Mouse (Mus musculus): Measurements from ENCODE around the gene Fbxw5. TPM values are rescaled to one million over a fixed set of nuclear protein-coding genes. Genes with fewer than 3 reads are reported as not detected.
"Not testable (repeated sequence)": the region's sequence is repeated elsewhere in the genome, so short reads cannot be mapped to it uniquely, and the experiment has no call there.

The Fbxw5 gene
- polyA plus RNA-seq, 1 experiment = 47.3 TPM

DNA sequence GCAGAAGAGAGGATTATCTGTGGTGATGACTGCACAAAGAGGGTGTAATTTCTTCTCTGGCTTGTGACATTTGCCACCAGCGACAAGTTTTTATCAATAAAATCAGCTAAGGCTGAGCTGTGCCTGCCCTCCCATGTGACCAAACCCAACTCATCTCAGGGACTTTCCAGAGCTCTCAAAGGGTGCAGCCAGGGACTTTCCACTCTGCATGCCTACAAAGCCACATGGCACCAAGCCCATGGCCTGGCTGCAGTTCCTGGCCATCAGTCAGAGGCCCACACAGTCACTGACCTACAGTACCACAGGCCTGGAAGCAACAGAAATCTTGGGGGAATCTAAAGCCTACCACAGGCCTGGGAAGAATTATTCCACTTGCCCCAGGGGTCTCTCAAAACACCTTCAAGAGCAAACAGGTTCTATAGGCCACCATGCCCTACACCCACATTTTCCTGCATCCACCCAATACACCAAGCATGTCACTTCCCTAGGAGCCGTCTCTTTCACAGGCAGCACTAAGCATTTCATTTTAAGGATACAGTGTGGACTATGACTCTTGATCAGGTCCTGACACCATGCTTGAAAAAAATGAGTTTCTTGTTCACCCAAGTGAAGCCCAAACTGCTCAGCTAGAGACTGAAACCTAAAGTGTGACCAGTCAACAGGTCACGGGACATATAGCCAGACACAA is 33.8 kb downstream of the Fbxw5 start:
- peaks cover 12% of the 10 kb centered on the region for H3K4me1 ChIP-seq (ENCODE audit: control insufficient read depth, insufficient read depth, insufficient read length, low read length)
- H3K4me3 ChIP-seq (ENCODE audit: insufficient read depth, low read depth, low read length) = no peak overlapping the region
- peak overlapping the region; percentile 64 for H3K27ac ChIP-seq (replicated peaks; ENCODE audit: low read depth, low read length)

DNA sequence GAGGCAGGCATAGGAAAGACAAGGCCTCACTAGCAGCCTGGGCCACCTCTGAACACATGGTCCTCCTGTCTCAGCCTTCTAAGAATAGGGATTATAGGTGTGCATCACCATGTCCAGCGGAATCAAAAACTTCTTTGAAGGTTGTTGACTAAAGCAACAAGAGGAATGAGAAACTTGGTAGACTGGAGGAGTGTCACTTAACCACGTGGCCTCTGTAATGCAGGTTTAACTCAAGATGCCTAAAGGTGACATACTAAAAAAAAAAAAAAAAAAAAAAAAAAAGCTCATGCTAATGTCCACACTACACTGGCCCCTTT is 34.3 kb downstream of the Fbxw5 start:
- Histone ChIP-seq H3K4me1 (ENCODE audit: control insufficient read depth, insufficient read depth, insufficient read length, low read length) (peaks cover 12% of the 10 kb centered on the region), H3K27ac (replicated peaks; ENCODE audit: low read depth, low read length) (peak overlapping the region; percentile 64), H3K4me3 (ENCODE audit: insufficient read depth, low read depth, low read length) (no peak overlapping the region)

DNA sequence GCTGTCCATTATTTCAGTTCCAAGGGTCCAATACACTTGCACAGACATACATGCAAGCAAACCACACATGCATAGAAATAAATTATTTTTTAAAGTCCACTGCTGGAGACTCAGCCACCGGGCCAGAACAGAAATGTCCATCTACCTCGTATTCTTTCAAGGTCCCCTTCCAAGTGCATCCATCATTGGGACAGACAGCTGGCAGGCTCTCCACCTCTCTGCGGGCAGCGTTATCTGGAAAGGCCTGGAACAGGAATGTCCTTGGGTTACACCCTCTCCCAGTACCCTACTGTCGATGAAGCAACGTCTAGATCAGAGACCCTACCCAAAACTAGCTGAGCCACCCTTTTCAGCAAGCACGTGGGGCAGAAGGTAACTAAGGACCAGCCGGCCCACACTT is 36.0 kb downstream of the Fbxw5 start:
- Histone ChIP-seq H3K4me3 (ENCODE audit: insufficient read depth, low read depth, low read length) (no peak overlapping the region), H3K4me1 (ENCODE audit: control insufficient read depth, insufficient read depth, insufficient read length, low read length) (peaks cover 18% of the 10 kb centered on the region), H3K27ac (replicated peaks; ENCODE audit: low read depth, low read length) (peak overlapping the region; percentile 66; the same call in 1 of the 2 replicates)

DNA sequence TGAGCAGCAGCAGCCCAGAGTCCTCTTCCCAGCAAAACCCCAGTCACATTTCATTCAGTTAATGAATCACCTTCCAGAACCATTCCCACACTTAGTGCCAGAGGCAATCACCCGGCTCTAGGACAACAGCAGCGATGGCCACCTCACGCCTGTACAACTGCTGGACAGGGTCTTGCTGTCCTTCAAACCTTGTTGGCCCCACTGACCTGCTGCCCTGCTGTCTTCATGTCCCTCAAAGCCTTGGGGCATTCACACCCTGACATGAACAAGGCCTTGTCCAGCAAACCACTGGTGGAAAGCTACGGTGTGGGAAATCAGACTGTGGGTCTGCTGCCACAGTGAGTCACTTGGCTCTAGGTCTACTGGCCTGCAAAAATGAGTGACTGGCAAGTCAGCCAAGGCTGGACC is 40.0 kb downstream of the Fbxw5 start:
- peaks cover 23% of the 10 kb centered on the region for H3K4me1 ChIP-seq (ENCODE audit: control insufficient read depth, insufficient read depth, insufficient read length, low read length)
- no peak overlapping the region for H3K4me3 ChIP-seq (ENCODE audit: insufficient read depth, low read depth, low read length)
- H3K27ac ChIP-seq (replicated peaks; ENCODE audit: low read depth, low read length) = peak overlapping the region; percentile 6; the same call in 1 of the 2 replicates

DNA sequence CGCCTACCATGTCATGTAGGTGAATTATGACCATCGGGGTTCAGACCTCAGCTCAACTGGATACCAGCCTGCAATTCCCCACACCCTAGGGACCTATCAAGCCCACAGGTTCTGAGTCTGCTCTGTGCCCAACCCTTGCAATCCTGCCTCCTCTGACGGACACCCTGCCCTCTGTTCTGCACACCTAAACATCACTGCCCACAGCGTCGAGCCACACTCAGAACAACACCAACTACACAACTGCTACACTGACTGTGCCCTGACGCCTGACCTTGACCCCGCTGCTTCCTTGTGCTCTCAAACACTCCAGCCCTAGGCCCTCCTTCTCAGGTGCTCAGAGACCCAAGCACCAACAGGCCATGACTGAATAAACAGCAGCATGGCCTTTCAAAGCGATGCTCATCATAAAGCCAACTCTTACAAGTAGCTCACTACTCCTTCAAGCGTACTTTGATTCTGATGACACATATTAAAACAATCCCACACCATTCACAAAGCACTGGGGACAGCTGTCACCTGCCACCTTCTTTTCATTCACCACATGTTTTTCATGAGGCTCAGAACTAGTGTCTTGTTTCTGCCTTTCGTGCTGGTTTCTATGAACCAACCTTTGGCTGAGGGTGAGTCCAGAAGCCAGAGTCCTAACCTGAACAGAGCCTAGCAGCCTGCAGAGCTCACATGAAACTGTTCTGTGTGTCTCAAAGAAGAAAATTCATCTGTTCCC is 41.3 kb downstream of the Fbxw5 start:
- peaks cover 24% of the 10 kb centered on the region for H3K4me1 ChIP-seq (ENCODE audit: control insufficient read depth, insufficient read depth, insufficient read length, low read length)
- H3K4me3 ChIP-seq (ENCODE audit: insufficient read depth, low read depth, low read length) = no peak overlapping the region
- H3K27ac ChIP-seq (replicated peaks; ENCODE audit: low read depth, low read length) = no peak overlapping the region

DNA sequence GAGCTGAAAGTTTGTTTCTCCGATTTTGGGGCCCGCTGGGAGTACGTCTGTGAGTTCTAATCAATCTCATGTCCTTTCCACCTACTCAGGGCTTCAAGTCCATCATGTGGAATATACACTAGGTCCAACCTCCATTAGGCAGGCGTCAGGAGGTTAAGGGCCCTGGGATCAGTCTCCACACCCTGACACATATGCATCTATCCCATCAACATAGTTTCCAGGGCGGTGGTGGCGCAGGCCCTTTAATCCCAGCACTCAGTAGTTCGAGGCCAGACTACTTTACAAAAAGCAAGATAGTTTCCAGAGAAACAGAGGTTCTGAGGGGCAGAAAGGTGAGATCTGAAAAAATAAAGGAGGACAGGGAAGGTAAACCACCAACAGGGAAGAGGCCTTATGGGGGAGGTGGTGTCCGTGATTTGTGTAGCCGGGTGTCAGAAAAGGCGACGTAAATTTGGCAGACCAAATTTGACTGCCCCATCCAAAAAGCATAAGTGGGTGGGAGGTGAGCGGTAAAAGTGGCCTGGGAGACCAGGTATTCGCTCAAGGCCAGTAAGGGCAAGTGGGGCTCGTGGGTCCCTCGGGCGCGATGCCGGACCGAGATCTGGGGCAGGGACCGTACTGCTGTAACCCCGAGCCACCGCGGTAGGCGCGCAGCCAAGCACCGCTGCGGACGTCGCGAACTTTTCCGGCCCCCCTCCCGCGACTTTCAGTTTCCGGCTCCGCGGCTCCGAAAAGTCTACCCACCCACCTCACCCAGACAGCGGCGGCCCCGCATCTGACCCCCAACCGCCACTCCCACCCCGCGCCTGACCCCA is 45.7 kb downstream of the Fbxw5 start:
- Histone ChIP-seq H3K27ac (replicated peaks; ENCODE audit: low read depth, low read length) (peak overlapping the region; percentile 73), H3K4me3 (ENCODE audit: insufficient read depth, low read depth, low read length) (peak overlapping the region; percentile 72), H3K4me1 (ENCODE audit: control insufficient read depth, insufficient read depth, insufficient read length, low read length) (peaks cover 21% of the 10 kb centered on the region)

DNA sequence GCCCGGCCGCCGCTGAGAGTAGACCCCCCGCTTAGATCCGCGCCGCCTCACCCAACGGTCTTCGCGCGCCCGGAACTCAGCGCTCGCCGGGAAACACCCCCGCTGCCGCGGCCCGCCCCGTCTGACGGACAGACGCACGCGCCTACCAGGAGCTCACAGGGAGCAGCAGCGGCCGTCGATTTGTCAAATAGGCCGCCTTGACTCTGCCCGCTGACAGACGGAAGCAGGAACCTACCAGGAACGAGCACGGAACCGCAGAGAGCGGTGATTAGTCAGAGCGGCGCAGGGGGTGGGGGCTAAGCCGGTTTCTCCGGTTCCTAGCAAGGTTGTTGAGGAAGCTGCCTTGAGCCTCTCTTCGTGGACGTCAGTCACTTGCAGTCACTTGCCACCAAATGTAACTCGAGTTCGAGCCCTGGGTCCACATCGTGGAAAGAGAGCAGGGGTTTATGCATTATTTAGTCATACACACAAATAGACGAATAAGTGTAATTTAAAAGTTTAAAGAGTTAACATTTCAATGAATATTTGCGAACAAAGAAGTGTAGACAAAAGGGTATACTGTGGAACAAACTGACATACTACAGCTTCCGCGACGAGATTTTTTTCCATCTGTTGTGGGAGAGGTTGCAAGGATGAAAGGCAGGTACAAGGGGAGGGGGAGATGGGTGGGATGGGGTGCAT is 46.4 kb downstream of the Fbxw5 start, which contains the start of gene Traf2:
Gene Traf2, minus strand, starts transcription at position 130 of the 681 bp plus-strand sequence.
- peak within 1 kb of the TSS; percentile 72 for H3K4me3 ChIP-seq (ENCODE audit: insufficient read depth, low read depth, low read length)

DNA sequence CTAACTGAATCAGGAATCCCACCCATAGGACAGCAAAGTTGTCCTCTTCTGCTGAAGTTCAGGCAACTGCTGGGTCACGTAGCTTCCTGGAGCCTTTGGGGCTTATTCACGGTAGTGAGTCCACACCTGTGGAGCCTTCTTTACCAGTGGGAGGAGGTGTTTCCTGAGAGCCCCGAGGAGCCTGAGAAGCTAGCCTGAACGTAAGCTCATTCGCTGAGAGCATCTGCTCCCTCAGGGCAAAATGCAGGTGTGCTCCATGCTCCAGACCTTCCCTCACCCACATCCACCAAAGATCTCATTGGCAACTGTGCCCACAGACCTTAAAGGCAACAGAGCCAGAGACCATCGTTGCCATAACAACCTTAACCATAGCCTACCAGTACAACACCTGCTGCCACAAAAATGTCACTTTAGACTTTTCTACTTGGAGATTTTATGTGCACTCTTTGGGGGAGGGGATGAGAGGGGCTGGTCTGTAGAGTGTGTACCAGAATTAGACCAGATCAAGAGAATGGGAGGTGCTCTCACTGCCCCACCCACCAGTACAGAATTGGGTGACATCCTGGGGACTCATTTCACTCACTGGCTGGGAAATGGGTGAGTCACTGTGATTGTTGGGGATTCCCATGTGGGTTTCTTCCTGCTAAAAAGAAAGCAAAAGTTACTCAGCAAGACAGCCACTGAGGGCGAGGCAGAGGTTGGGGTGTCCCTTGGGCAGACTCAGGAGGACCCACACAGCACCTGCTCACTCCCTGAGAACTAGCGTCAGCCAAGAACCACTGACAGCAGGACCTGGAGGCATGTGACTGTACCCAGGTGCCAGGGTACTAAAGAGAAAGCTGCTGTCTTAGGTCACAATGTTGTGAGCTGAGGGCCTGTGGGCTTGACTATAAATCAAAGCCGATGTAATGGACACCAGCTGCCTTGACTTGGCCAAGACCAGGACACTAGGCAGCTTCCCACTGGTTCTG is 48.8 kb downstream of the Fbxw5 start:
- H3K4me3 ChIP-seq (ENCODE audit: insufficient read depth, low read depth, low read length) = no peak overlapping the region
- peak overlapping the region; percentile 52 for H3K27ac ChIP-seq (replicated peaks; ENCODE audit: low read depth, low read length)
- peaks cover 11% of the 10 kb centered on the region; the same call in 1 of the 2 replicates for H3K4me1 ChIP-seq (ENCODE audit: control insufficient read depth, insufficient read depth, insufficient read length, low read length)

More for the DNA sequence above, 46.4 kb downstream of the Fbxw5 start, which contains the start of gene Traf2:
- Histone ChIP-seq H3K4me1 (ENCODE audit: control insufficient read depth, insufficient read depth, insufficient read length, low read length) (peaks cover 17% of the 10 kb centered on the region), H3K27ac (replicated peaks; ENCODE audit: low read depth, low read length) (peak within 1 kb of the TSS; percentile 73)

DNA sequence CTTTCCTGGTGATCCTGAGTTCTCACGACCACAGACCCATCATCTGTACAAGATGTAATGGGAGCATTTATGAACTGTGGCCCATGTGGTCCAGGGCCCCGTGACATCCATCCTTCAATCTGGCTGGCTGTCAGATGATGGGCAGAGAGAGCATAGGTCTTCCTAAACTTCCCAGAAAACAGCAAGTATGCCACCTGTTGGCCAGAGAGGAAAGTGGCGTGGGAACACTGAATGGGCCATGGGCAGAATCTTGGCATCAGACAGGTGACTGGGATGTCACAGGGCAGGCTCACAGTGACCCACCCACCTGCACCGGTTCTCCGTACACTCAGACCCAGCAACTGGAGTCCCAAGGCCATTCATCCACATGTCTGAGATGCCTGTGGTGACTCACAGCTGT is 50.6 kb downstream of the Fbxw5 start:
- H3K4me1 ChIP-seq (ENCODE audit: control insufficient read depth, insufficient read depth, insufficient read length, low read length) = peaks cover 5% of the 10 kb centered on the region; the same call in 1 of the 2 replicates
- H3K4me3 ChIP-seq (ENCODE audit: insufficient read depth, low read depth, low read length) = no peak overlapping the region

DNA sequence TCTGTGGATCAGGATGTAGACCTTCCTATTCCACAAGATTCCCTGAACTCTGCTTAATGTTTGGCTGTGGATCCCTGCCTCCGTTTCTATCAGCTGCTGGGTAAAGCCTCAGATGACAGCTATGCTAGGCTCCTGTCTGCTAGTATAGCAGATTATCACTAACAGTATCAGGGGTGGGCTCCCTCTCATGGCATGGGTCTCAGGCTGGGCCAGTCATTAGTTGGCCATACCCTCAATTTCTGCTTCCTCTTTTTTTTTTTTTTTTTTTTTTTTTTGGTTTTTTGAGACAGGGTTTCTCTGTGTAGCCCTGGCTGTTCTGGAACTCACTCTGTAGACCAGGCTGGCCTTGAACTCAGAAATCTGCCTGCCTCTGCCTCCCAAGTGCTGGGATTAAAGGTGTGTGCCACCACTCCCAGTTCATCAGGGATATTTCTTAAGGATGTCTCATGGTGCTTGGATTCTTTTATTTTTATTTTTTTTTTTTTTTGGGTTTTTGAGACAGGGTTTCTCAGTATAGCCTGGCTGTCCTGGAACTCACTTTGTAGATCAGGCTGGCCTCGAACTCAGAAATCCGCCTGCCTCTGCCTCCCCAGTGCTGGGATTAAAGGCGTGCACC is 52.7 kb downstream of the Fbxw5 start:
- not testable (repeated sequence) for H3K4me1 ChIP-seq (ENCODE audit: control insufficient read depth, insufficient read depth, insufficient read length, low read length); H3K27ac ChIP-seq (replicated peaks; ENCODE audit: low read depth, low read length); H3K4me3 ChIP-seq (ENCODE audit: insufficient read depth, low read depth, low read length)

More for the DNA sequence above, 50.6 kb downstream of the Fbxw5 start:
- no peak overlapping the region for H3K27ac ChIP-seq (replicated peaks; ENCODE audit: low read depth, low read length)

Other genes starting within 250 kb of the Fbxw5 start
- 13.5 and 18.9 TPM in 2 replicates for gene Tmem203, start 245.3 kb upstream of the Fbxw5 start, polyA plus RNA-seq (2012; ENCODE audit: insufficient read depth, insufficient read length, missing spikeins)
- 1.7 and 3.7 TPM in 2 replicates for gene Tprn, start 238.1 kb upstream of the Fbxw5 start, polyA plus RNA-seq (2012; ENCODE audit: insufficient read depth, insufficient read length, missing spikeins)
- 41.7 and 44.0 TPM in 2 replicates for gene Ssna1, start 228.3 kb upstream of the Fbxw5 start, polyA plus RNA-seq (2012; ENCODE audit: insufficient read depth, insufficient read length, missing spikeins)
- gene Anapc2, start 228.3 kb upstream of the Fbxw5 start, polyA plus RNA-seq (2012; ENCODE audit: insufficient read depth, insufficient read length, missing spikeins) = 18.6 and 23.7 TPM in 2 replicates
- gene Tmem210, start 212.6 kb upstream of the Fbxw5 start, polyA plus RNA-seq (2012; ENCODE audit: insufficient read depth, insufficient read length, missing spikeins) = not detected in 2 replicates
- not detected in 2 replicates for gene Lrrc26, start 210.8 kb upstream of the Fbxw5 start, polyA plus RNA-seq (2012; ENCODE audit: insufficient read depth, insufficient read length, missing spikeins)
- not detected in 2 replicates for gene Grin1, start 181.6 kb upstream of the Fbxw5 start, polyA plus RNA-seq (2012; ENCODE audit: insufficient read depth, insufficient read length, missing spikeins)
- 11.3 and 16.0 TPM in 2 replicates for gene Man1b1, start 168.4 kb upstream of the Fbxw5 start, polyA plus RNA-seq (2012; ENCODE audit: insufficient read depth, insufficient read length, missing spikeins)
- 11.1 and 15.0 TPM in 2 replicates for gene Dpp7, start 144.4 kb upstream of the Fbxw5 start, polyA plus RNA-seq (2012; ENCODE audit: insufficient read depth, insufficient read length, missing spikeins)
- gene Uap1l1, start 135.1 kb upstream of the Fbxw5 start, polyA plus RNA-seq (2012; ENCODE audit: insufficient read depth, insufficient read length, missing spikeins) = 6.1 and 9.1 TPM in 2 replicates
- not detected in 2 replicates for gene Sapcd2, start 128.4 kb upstream of the Fbxw5 start, polyA plus RNA-seq (2012; ENCODE audit: insufficient read depth, insufficient read length, missing spikeins)
- gene Entpd2, start 104.9 kb upstream of the Fbxw5 start, polyA plus RNA-seq (2012; ENCODE audit: insufficient read depth, insufficient read length, missing spikeins) = 11.3 and 18.4 TPM in 2 replicates
- 32.5 and 41.5 TPM in 2 replicates for gene Npdc1, start 101.4 kb upstream of the Fbxw5 start, polyA plus RNA-seq (2012; ENCODE audit: insufficient read depth, insufficient read length, missing spikeins)
- gene Fut7, start 77.5 kb upstream of the Fbxw5 start, polyA plus RNA-seq (2012; ENCODE audit: insufficient read depth, insufficient read length, missing spikeins) = not detected in 2 replicates
- 30.0 and 52.4 TPM in 2 replicates for gene Abca2, start 72.0 kb upstream of the Fbxw5 start, polyA plus RNA-seq (2012; ENCODE audit: insufficient read depth, insufficient read length, missing spikeins)
- not detected in 2 replicates for gene Clic3, start 43.9 kb upstream of the Fbxw5 start, polyA plus RNA-seq (2012; ENCODE audit: insufficient read depth, insufficient read length, missing spikeins)
- gene Paxx, start 39.7 kb upstream of the Fbxw5 start, polyA plus RNA-seq (2012; ENCODE audit: insufficient read depth, insufficient read length, missing spikeins) = 195 and 218 TPM in 2 replicates
- 15.2 and 46.8 TPM in 2 replicates for gene Ptgds, start 30.7 kb upstream of the Fbxw5 start, polyA plus RNA-seq (2012; ENCODE audit: insufficient read depth, insufficient read length, missing spikeins)
- not detected in 2 replicates for gene Lcn12, start 6.8 kb upstream of the Fbxw5 start, polyA plus RNA-seq (2012; ENCODE audit: insufficient read depth, insufficient read length, missing spikeins)
- gene C8g, start 969 bp downstream of the Fbxw5 start, polyA plus RNA-seq (2012; ENCODE audit: insufficient read depth, insufficient read length, missing spikeins) = 6.6 and 9.2 TPM in 2 replicates
- 7.0 and 12.9 TPM in 2 replicates for gene Traf2, start 46.2 kb downstream of the Fbxw5 start, polyA plus RNA-seq (2012; ENCODE audit: insufficient read depth, insufficient read length, missing spikeins)
- gene Edf1, start 57.1 kb downstream of the Fbxw5 start, polyA plus RNA-seq (2012; ENCODE audit: insufficient read depth, insufficient read length, missing spikeins) = 398 and 454 TPM in 2 replicates
- 0.36 and 0.54 TPM in 2 replicates for gene Mamdc4, start 74.1 kb downstream of the Fbxw5 start, polyA plus RNA-seq (2012; ENCODE audit: insufficient read depth, insufficient read length, missing spikeins)
- 70.7 and 86.8 TPM in 2 replicates for gene Phpt1, start 74.5 kb downstream of the Fbxw5 start, polyA plus RNA-seq (2012; ENCODE audit: insufficient read depth, insufficient read length, missing spikeins)
- 0.44 TPM in 1 of 2 replicates, not detected in the other for gene Ajm1, start 81.0 kb downstream of the Fbxw5 start, polyA plus RNA-seq (2012; ENCODE audit: insufficient read depth, insufficient read length, missing spikeins)
- gene Rabl6, start 107.8 kb downstream of the Fbxw5 start, polyA plus RNA-seq (2012; ENCODE audit: insufficient read depth, insufficient read length, missing spikeins) = 29.2 and 42.8 TPM in 2 replicates
- gene Ccdc183, start 116.9 kb downstream of the Fbxw5 start, polyA plus RNA-seq (2012; ENCODE audit: insufficient read depth, insufficient read length, missing spikeins) = not detected in 2 replicates
- 30.9 and 34.5 TPM in 2 replicates for gene Tmem141, start 121.3 kb downstream of the Fbxw5 start, polyA plus RNA-seq (2012; ENCODE audit: insufficient read depth, insufficient read length, missing spikeins)
- 6.3 and 7.8 TPM in 2 replicates for gene Fcna, start 127.3 kb downstream of the Fbxw5 start, polyA plus RNA-seq (2012; ENCODE audit: insufficient read depth, insufficient read length, missing spikeins)
- not detected in 2 replicates for gene Lcn8, start 152.4 kb downstream of the Fbxw5 start, polyA plus RNA-seq (2012; ENCODE audit: insufficient read depth, insufficient read length, missing spikeins)
- not detected in 2 replicates for gene Lcn5, start 157.2 kb downstream of the Fbxw5 start, polyA plus RNA-seq (2012; ENCODE audit: insufficient read depth, insufficient read length, missing spikeins)
- gene Lcn6, start 176.0 kb downstream of the Fbxw5 start, polyA plus RNA-seq (2012; ENCODE audit: insufficient read depth, insufficient read length, missing spikeins) = not detected in 2 replicates
- gene Lcn10, start 182.0 kb downstream of the Fbxw5 start, polyA plus RNA-seq (2012; ENCODE audit: insufficient read depth, insufficient read length, missing spikeins) = not detected in 2 replicates
- gene Obp2a, start 199.3 kb downstream of the Fbxw5 start, polyA plus RNA-seq (2012; ENCODE audit: insufficient read depth, insufficient read length, missing spikeins) = not detected in 2 replicates
- 20.2 and 26.5 TPM in 2 replicates for gene Bmyc, start 206.0 kb downstream of the Fbxw5 start, polyA plus RNA-seq (2012; ENCODE audit: insufficient read depth, insufficient read length, missing spikeins)
- gene Obp2b, start 236.3 kb downstream of the Fbxw5 start, polyA plus RNA-seq (2012; ENCODE audit: insufficient read depth, insufficient read length, missing spikeins) = not detected in 2 replicates